Mouse (Mus musculus): ENCODE measurements at regions not wholly inside any gene's neighbourhood (a gene's known extent, or its start where the extent isn't known, plus 50 kb on each side); places are given as distances from the start of the nearest gene placed in this dataset.

GRCm38 (mm10) chr3:149594470-149594869 is 604.1 kb upstream of the Adgrl2 start:
- no peaks in the 10 kb centered on the region for H3K4me1 ChIP-seq (ENCODE audit: control insufficient read depth, insufficient read depth, insufficient read length, low read length)
- no peak overlapping the region for H3K27ac ChIP-seq (ENCODE audit: insufficient read depth, low read depth, low read length)
- 68% methylated on average over 4 of the region's 4 CpGs for WGBS

GRCm38 (mm10) chr3:149585769-149586168 is 595.4 kb upstream of the Adgrl2 start:
- Histone ChIP-seq H3K27ac (ENCODE audit: insufficient read depth, low read depth, low read length) (no peak overlapping the region), H3K4me3 (ENCODE audit: low read depth, low read length) (no peak overlapping the region), H3K4me1 (ENCODE audit: control insufficient read depth, insufficient read depth, insufficient read length, low read length) (no peaks in the 10 kb centered on the region), H3K27me3 (ENCODE audit: control insufficient read depth, insufficient read depth, low read length) (no peaks in the 10 kb centered on the region), H3K36me3 (ENCODE audit: control insufficient read depth, insufficient read depth, low read length) (no peaks in the 10 kb centered on the region)
- 42% methylated on average over 2 of the region's 2 CpGs for WGBS
- TF ChIP-seq POLR2A (IDR thresholded peaks at IDR 0.05; ENCODE audit: low read depth, low read length), result no peak
- no peak for TF ChIP-seq CTCF (IDR thresholded peaks at IDR 0.05; ENCODE audit: extremely low read depth, insufficient read length, insufficient replicate concordance, low read depth, low read length)

More at GRCm38 (mm10) chr3:149594470-149594869, 604.1 kb upstream of the Adgrl2 start:
- TF ChIP-seq POLR2A (IDR thresholded peaks at IDR 0.05; ENCODE audit: low read depth, low read length), result no peak
- no peak for TF ChIP-seq CTCF (IDR thresholded peaks at IDR 0.05; ENCODE audit: extremely low read depth, insufficient read length, insufficient replicate concordance, low read depth, low read length)
- H3K36me3 ChIP-seq (ENCODE audit: control insufficient read depth, insufficient read depth, low read length), result no peaks in the 10 kb centered on the region
- no peak overlapping the region for H3K4me3 ChIP-seq (ENCODE audit: low read depth, low read length)
- no peaks in the 10 kb centered on the region for H3K27me3 ChIP-seq (ENCODE audit: control insufficient read depth, insufficient read depth, low read length)

- TF ChIP-seq CTCF (IDR thresholded peaks at IDR 0.05; ENCODE audit: extremely low read depth, insufficient read length, insufficient replicate concordance, low read depth, low read length) (no peak), POLR2A (IDR thresholded peaks at IDR 0.05; ENCODE audit: low read depth, low read length) (no peak)
- Histone ChIP-seq H3K4me1 (ENCODE audit: control insufficient read depth, insufficient read depth, insufficient read length, low read length) (no peaks in the 10 kb centered on the region), H3K27ac (ENCODE audit: insufficient read depth, low read depth, low read length) (no peak overlapping the region), H3K27me3 (ENCODE audit: control insufficient read depth, insufficient read depth, low read length) (no peaks in the 10 kb centered on the region), H3K36me3 (ENCODE audit: control insufficient read depth, insufficient read depth, low read length) (no peaks in the 10 kb centered on the region), H3K4me3 (ENCODE audit: low read depth, low read length) (no peak overlapping the region)
- 73% methylated on average over 3 of the region's 3 CpGs for WGBS
Observed at GRCm38 (mm10) chr3:149581141-149581540, 590.8 kb upstream of the Adgrl2 start.

GRCm38 (mm10) chr3:149575678-149576077 is 585.3 kb upstream of the Adgrl2 start:
- H3K4me3 ChIP-seq (ENCODE audit: low read depth, low read length), result no peak overlapping the region
- H3K4me1 ChIP-seq (ENCODE audit: control insufficient read depth, insufficient read depth, insufficient read length, low read length), result no peaks in the 10 kb centered on the region
- TF ChIP-seq CTCF (IDR thresholded peaks at IDR 0.05; ENCODE audit: extremely low read depth, insufficient read length, insufficient replicate concordance, low read depth, low read length) (no peak), POLR2A (IDR thresholded peaks at IDR 0.05; ENCODE audit: low read depth, low read length) (no peak)
- no peaks in the 10 kb centered on the region for H3K27me3 ChIP-seq (ENCODE audit: control insufficient read depth, insufficient read depth, low read length)
- no peak overlapping the region for H3K27ac ChIP-seq (ENCODE audit: insufficient read depth, low read depth, low read length)
- 81% methylated on average over 3 of the region's 3 CpGs for WGBS
- H3K36me3 ChIP-seq (ENCODE audit: control insufficient read depth, insufficient read depth, low read length), result no peaks in the 10 kb centered on the region

- WGBS, result 75% methylated on average over 6 of the region's 6 CpGs
- H3K4me3 ChIP-seq (ENCODE audit: low read depth, low read length), result no peak overlapping the region
- no peak overlapping the region for H3K27ac ChIP-seq (ENCODE audit: insufficient read depth, low read depth, low read length)
- no peaks in the 10 kb centered on the region for H3K36me3 ChIP-seq (ENCODE audit: control insufficient read depth, insufficient read depth, low read length)
- TF ChIP-seq CTCF (IDR thresholded peaks at IDR 0.05; ENCODE audit: extremely low read depth, insufficient read length, insufficient replicate concordance, low read depth, low read length) (no peak), POLR2A (IDR thresholded peaks at IDR 0.05; ENCODE audit: low read depth, low read length) (no peak)
- no peaks in the 10 kb centered on the region for H3K4me1 ChIP-seq (ENCODE audit: control insufficient read depth, insufficient read depth, insufficient read length, low read length)
- no peaks in the 10 kb centered on the region for H3K27me3 ChIP-seq (ENCODE audit: control insufficient read depth, insufficient read depth, low read length)
Observed at GRCm38 (mm10) chr3:149566853-149567252, 576.5 kb upstream of the Adgrl2 start.

GRCm38 (mm10) chr3:149550231-149550951 is 560.0 kb upstream of the Adgrl2 start:
- H3K4me1 ChIP-seq (ENCODE audit: control insufficient read depth, insufficient read depth, insufficient read length, low read length), result no peaks in the 10 kb centered on the region
- TF ChIP-seq POLR2A (IDR thresholded peaks at IDR 0.05; ENCODE audit: low read depth, low read length) (no peak), CTCF (IDR thresholded peaks at IDR 0.05; ENCODE audit: extremely low read depth, insufficient read length, insufficient replicate concordance, low read depth, low read length) (no peak)
- no peaks in the 10 kb centered on the region for H3K27me3 ChIP-seq (ENCODE audit: control insufficient read depth, insufficient read depth, low read length)
- no peak overlapping the region for H3K4me3 ChIP-seq (ENCODE audit: low read depth, low read length)
- no peak overlapping the region for H3K27ac ChIP-seq (ENCODE audit: insufficient read depth, low read depth, low read length)
- no peaks in the 10 kb centered on the region for H3K36me3 ChIP-seq (ENCODE audit: control insufficient read depth, insufficient read depth, low read length)
- 81% methylated on average over 9 of the region's 9 CpGs for WGBS

GRCm38 (mm10) chr3:149547045-149547444 is 556.7 kb upstream of the Adgrl2 start:
- TF ChIP-seq CTCF (IDR thresholded peaks at IDR 0.05; ENCODE audit: extremely low read depth, insufficient read length, insufficient replicate concordance, low read depth, low read length) (no peak), POLR2A (IDR thresholded peaks at IDR 0.05; ENCODE audit: low read depth, low read length) (no peak)
- Histone ChIP-seq H3K27ac (ENCODE audit: insufficient read depth, low read depth, low read length) (no peak overlapping the region), H3K4me1 (ENCODE audit: control insufficient read depth, insufficient read depth, insufficient read length, low read length) (no peaks in the 10 kb centered on the region)

More at GRCm38 (mm10) chr3:149547045-149547444, 556.7 kb upstream of the Adgrl2 start:
- H3K36me3 ChIP-seq (ENCODE audit: control insufficient read depth, insufficient read depth, low read length), result no peaks in the 10 kb centered on the region
- 71% methylated on average over 6 of the region's 6 CpGs for WGBS
- H3K27me3 ChIP-seq (ENCODE audit: control insufficient read depth, insufficient read depth, low read length), result no peaks in the 10 kb centered on the region
- H3K4me3 ChIP-seq (ENCODE audit: low read depth, low read length), result no peak overlapping the region
